Mouse (Mus musculus) bone marrow macrophage, adult 2 months (primary cell): ENCODE results near the gene Atp7a.

ENCODE experiments used
- CTCF ChIP-seq: IDR thresholded peaks from 2 replicates; pipeline ENCODE4 v1.5.1; 2012; ENCODE audit warnings: low read depth, mild to moderate bottlenecking, low read length, moderate library complexity
- POLR2A ChIP-seq: IDR thresholded peaks from 2 replicates; pipeline ENCODE4 v1.6.1; 2012; ENCODE audit warnings: mild to moderate bottlenecking, low read depth, low read length, borderline replicate concordance

- TF ChIP-seq CTCF (no peak), POLR2A (no peak)
Observed at GRCm38 (mm10) chrX:106135916-106136575, 109.0 kb downstream of the Atp7a start.
